Mouse (Mus musculus): ENCODE data around the gene Palm2. TPM values are rescaled to one million over a fixed set of nuclear protein-coding genes. Genes with fewer than 3 reads are reported as not detected.

The Palm2 gene
- polyA plus RNA-seq, 1 experiment: not detected

GRCm38 (mm10) chr4:57557102-57557501, 123.1 kb downstream of the Palm2 start:
- TF ChIP-seq POLR2A (IDR thresholded peaks at IDR 0.05; ENCODE audit: insufficient read depth, low read depth, low read length) (no peak), CTCF (IDR thresholded peaks at IDR 0.05; ENCODE audit: insufficient read depth, low read depth, low read length) (no peak)
- Histone ChIP-seq H3K4me3 (ENCODE audit: insufficient read depth, low read depth, low read length) (no peak overlapping the region), H3K4me1 (ENCODE audit: control insufficient read depth, insufficient read depth, low read length) (peaks cover 17% of the 10 kb centered on the region), H3K27ac (ENCODE audit: insufficient read depth, low read depth, low read length) (peak overlapping the region; percentile 24; the same call in 1 of the 2 replicates)
- WGBS: 60% methylated on average over 2 of the region's 2 CpGs

- peaks cover 17% of the 10 kb centered on the region for H3K4me1 ChIP-seq (ENCODE audit: control insufficient read depth, insufficient read depth, low read length)
- H3K4me3 ChIP-seq (ENCODE audit: insufficient read depth, low read depth, low read length): no peak overlapping the region
- 33% methylated on average over 1 of the region's 1 CpGs for WGBS
- H3K27ac ChIP-seq (ENCODE audit: insufficient read depth, low read depth, low read length): no peak overlapping the region
- TF ChIP-seq CTCF (IDR thresholded peaks at IDR 0.05; ENCODE audit: insufficient read depth, low read depth, low read length) (no peak), POLR2A (IDR thresholded peaks at IDR 0.05; ENCODE audit: insufficient read depth, low read depth, low read length) (no peak)
Observed at GRCm38 (mm10) chr4:57559438-57559837, 125.4 kb downstream of the Palm2 start.

GRCm38 (mm10) chr4:57560010-57560409, 126.0 kb downstream of the Palm2 start:
- H3K4me1 ChIP-seq (ENCODE audit: control insufficient read depth, insufficient read depth, low read length): peaks cover 17% of the 10 kb centered on the region
- TF ChIP-seq POLR2A (IDR thresholded peaks at IDR 0.05; ENCODE audit: insufficient read depth, low read depth, low read length) (no peak), CTCF (IDR thresholded peaks at IDR 0.05; ENCODE audit: insufficient read depth, low read depth, low read length) (no peak)
- 71% methylated on average over 3 of the region's 3 CpGs for WGBS
- H3K27ac ChIP-seq (ENCODE audit: insufficient read depth, low read depth, low read length): no peak overlapping the region
- no peak overlapping the region for H3K4me3 ChIP-seq (ENCODE audit: insufficient read depth, low read depth, low read length)

- Histone ChIP-seq H3K4me1 (ENCODE audit: control insufficient read depth, insufficient read depth, low read length) (peaks cover 17% of the 10 kb centered on the region), H3K4me3 (ENCODE audit: insufficient read depth, low read depth, low read length) (no peak overlapping the region), H3K27ac (ENCODE audit: insufficient read depth, low read depth, low read length) (peak overlapping the region; percentile 62)
- 7% methylated on average over 6 of the region's 6 CpGs for WGBS
- TF ChIP-seq POLR2A (IDR thresholded peaks at IDR 0.05; ENCODE audit: insufficient read depth, low read depth, low read length) (no peak), CTCF (IDR thresholded peaks at IDR 0.05; ENCODE audit: insufficient read depth, low read depth, low read length) (no peak)
Observed at GRCm38 (mm10) chr4:57561055-57561454, 127.0 kb downstream of the Palm2 start.

GRCm38 (mm10) chr4:57565283-57565682, 131.2 kb downstream of the Palm2 start:
- TF ChIP-seq POLR2A (IDR thresholded peaks at IDR 0.05; ENCODE audit: insufficient read depth, low read depth, low read length) (no peak), CTCF (IDR thresholded peaks at IDR 0.05; ENCODE audit: insufficient read depth, low read depth, low read length) (no peak)
- WGBS: 86% methylated on average over 1 of the region's 1 CpGs
- no peak overlapping the region for H3K4me3 ChIP-seq (ENCODE audit: insufficient read depth, low read depth, low read length)
- peaks cover 16% of the 10 kb centered on the region for H3K4me1 ChIP-seq (ENCODE audit: control insufficient read depth, insufficient read depth, low read length)
- H3K27ac ChIP-seq (ENCODE audit: insufficient read depth, low read depth, low read length): no peak overlapping the region

GRCm38 (mm10) chr4:57565811-57566210, 131.8 kb downstream of the Palm2 start:
- 55% methylated on average over 2 of the region's 2 CpGs for WGBS
- H3K27ac ChIP-seq (ENCODE audit: insufficient read depth, low read depth, low read length): no peak overlapping the region
- H3K4me3 ChIP-seq (ENCODE audit: insufficient read depth, low read depth, low read length): no peak overlapping the region
- TF ChIP-seq POLR2A (IDR thresholded peaks at IDR 0.05; ENCODE audit: insufficient read depth, low read depth, low read length) (no peak), CTCF (IDR thresholded peaks at IDR 0.05; ENCODE audit: insufficient read depth, low read depth, low read length) (no peak)
- peaks cover 16% of the 10 kb centered on the region for H3K4me1 ChIP-seq (ENCODE audit: control insufficient read depth, insufficient read depth, low read length)

- H3K4me3 ChIP-seq (ENCODE audit: insufficient read depth, low read depth, low read length): peak within 1 kb of the TSS; percentile 57
- peaks cover 14% of the 10 kb centered on the region for H3K4me1 ChIP-seq (ENCODE audit: control insufficient read depth, insufficient read depth, low read length)
- TF ChIP-seq POLR2A (IDR thresholded peaks at IDR 0.05; ENCODE audit: insufficient read depth, low read depth, low read length) (peak; percentile 51), CTCF (IDR thresholded peaks at IDR 0.05; ENCODE audit: insufficient read depth, low read depth, low read length) (no peak)
- WGBS: under 1% methylated on average over 49 of the region's 51 CpGs
- peak within 1 kb of the TSS; percentile 84 for H3K27ac ChIP-seq (ENCODE audit: insufficient read depth, low read depth, low read length)
Observed at GRCm38 (mm10) chr4:57567666-57568206, 133.7 kb downstream of the Palm2 start, which contains the start of gene Pakap. Gene Pakap (plus strand): TSS chr4:57568179.

- H3K4me3 ChIP-seq (ENCODE audit: insufficient read depth, low read depth, low read length): peak overlapping the region; percentile 57
- no peak for TF ChIP-seq CTCF (IDR thresholded peaks at IDR 0.05; ENCODE audit: insufficient read depth, low read depth, low read length)
Observed at GRCm38 (mm10) chr4:57568268-57569068, 134.4 kb downstream of the Palm2 start.

GRCm38 (mm10) chr4:57569069-57569355, 135.0 kb downstream of the Palm2 start:
- Histone ChIP-seq H3K4me3 (ENCODE audit: insufficient read depth, low read depth, low read length) (peak overlapping the region; percentile 57), H3K27ac (ENCODE audit: insufficient read depth, low read depth, low read length) (no peak overlapping the region), H3K4me1 (ENCODE audit: control insufficient read depth, insufficient read depth, low read length) (peaks cover 14% of the 10 kb centered on the region)
- WGBS: 67% methylated on average over 4 of the region's 4 CpGs
- TF ChIP-seq POLR2A (IDR thresholded peaks at IDR 0.05; ENCODE audit: insufficient read depth, low read depth, low read length) (no peak), CTCF (IDR thresholded peaks at IDR 0.05; ENCODE audit: insufficient read depth, low read depth, low read length) (no peak)

More at GRCm38 (mm10) chr4:57568268-57569068, 134.4 kb downstream of the Palm2 start:
- Histone ChIP-seq H3K4me1 (ENCODE audit: control insufficient read depth, insufficient read depth, low read length) (peaks cover 14% of the 10 kb centered on the region), H3K27ac (ENCODE audit: insufficient read depth, low read depth, low read length) (peak overlapping the region; percentile 82)
- WGBS: 24% methylated on average over 19 of the region's 19 CpGs

All from olfactory bulb, adult 2 months (tissue).